Mouse (Mus musculus): ENCODE data around the gene Gne. TPM values are rescaled to one million over a fixed set of nuclear protein-coding genes. Genes with fewer than 3 reads are reported as not detected.

Gne gene
- total RNA-seq (2021) (10 to 100 TPM; 36.0 to 45.4 TPM), polyA plus RNA-seq (2012; rRNA removed) (13.7 and 19.1 TPM in 2 replicates)
- long read RNA-seq, transcript Gne-202 (12 exons, 2,920 nt) = major isoform, 30 of 49 reads
- long read RNA-seq, partial matches to known transcripts = 12 of 49 reads
- long read RNA-seq, other reads (novel, unspliced or antisense) = 7 of 49 reads

GRCm38 (mm10) chr4:44083945-44084344 lies at the start of gene Gne:
Gene Gne, minus strand, starts transcription at chr4:44084177.
- DNase-seq = no peak

- DNase-seq = no peak
Measured at GRCm38 (mm10) chr4:44126805-44127204, 42.8 kb upstream of the Gne start.

GRCm38 (mm10) chr4:44119410-44120201 lies 35.6 kb upstream of the Gne start:
- DNase-seq = no peak

- no peak for DNase-seq
Measured at GRCm38 (mm10) chr4:44115046-44115445, 31.1 kb upstream of the Gne start.

- DNase-seq = no peak
Measured at GRCm38 (mm10) chr4:44113393-44114138, 29.6 kb upstream of the Gne start.

- DNase-seq = peak; percentile 18
Measured at GRCm38 (mm10) chr4:44112741-44113140, 28.8 kb upstream of the Gne start.

GRCm38 (mm10) chr4:44110771-44111170 lies 26.8 kb upstream of the Gne start:
- DNase-seq = no peak

GRCm38 (mm10) chr4:44108297-44108696 lies 24.3 kb upstream of the Gne start:
- no peak for DNase-seq

- DNase-seq = peak; percentile 10
Measured at GRCm38 (mm10) chr4:44107339-44107738, 23.4 kb upstream of the Gne start.

GRCm38 (mm10) chr4:44106297-44106821 lies 22.4 kb upstream of the Gne start:
- DNase-seq = no peak

- DNase-seq = no peak
Measured at GRCm38 (mm10) chr4:44104195-44104917, 20.4 kb upstream of the Gne start.

- no peak for DNase-seq
Measured at GRCm38 (mm10) chr4:44103620-44104019, 19.6 kb upstream of the Gne start.

- no peak for DNase-seq
Measured at GRCm38 (mm10) chr4:44097576-44098335, 13.8 kb upstream of the Gne start.

- no peak for DNase-seq
Measured at GRCm38 (mm10) chr4:44094475-44094874, 10.5 kb upstream of the Gne start.

GRCm38 (mm10) chr4:44092359-44092758 lies 8.4 kb upstream of the Gne start:
- no peak for DNase-seq

GRCm38 (mm10) chr4:44085566-44085965 lies 1.6 kb upstream of the Gne start:
- DNase-seq = no peak

GRCm38 (mm10) chr4:44084602-44085325 lies 787 bp upstream of the Gne start:
- DNase-seq = no peak

GRCm38 (mm10) chr4:44078358-44078933 lies 5.5 kb downstream of the Gne start:
- no peak for DNase-seq

- no peak for DNase-seq
Measured at GRCm38 (mm10) chr4:44074422-44074821, 9.6 kb downstream of the Gne start.

GRCm38 (mm10) chr4:44073799-44074198 lies 10.2 kb downstream of the Gne start:
- DNase-seq = no peak

Measured in adrenal gland, adult 2 months (tissue).